Mouse (Mus musculus): Measurements from ENCODE around the gene Tcf20. TPM values are rescaled to one million over a fixed set of nuclear protein-coding genes. Genes with fewer than 3 reads are reported as not detected.

The Tcf20 gene
- polyA plus RNA-seq, 1 experiment = not detected

- 60% methylated on average over 14 of the region's 14 CpGs for WGBS
- TF ChIP-seq CTCF (IDR thresholded peaks at IDR 0.05; ENCODE audit: insufficient read depth, low read depth, low read length) = no peak
- no peak for TF ChIP-seq POLR2A (IDR thresholded peaks at IDR 0.05; ENCODE audit: insufficient read depth, low read depth, low read length)
- Histone ChIP-seq H3K4me3 (ENCODE audit: insufficient read depth, low read depth, low read length) (no peak overlapping the region), H3K4me1 (ENCODE audit: control insufficient read depth, insufficient read depth, low read length) (peaks cover 62% of the 10 kb centered on the region), H3K27ac (ENCODE audit: insufficient read depth, low read depth, low read length) (peak overlapping the region; percentile 73)
These were observed 23.3 kb downstream of the Tcf20 start for GRCm38 (mm10) chr15:82964266-82964825.

GRCm38 (mm10) chr15:82963556-82964156 lies 24.0 kb downstream of the Tcf20 start:
- peaks cover 62% of the 10 kb centered on the region for H3K4me1 ChIP-seq (ENCODE audit: control insufficient read depth, insufficient read depth, low read length)
- H3K4me3 ChIP-seq (ENCODE audit: insufficient read depth, low read depth, low read length) = peak overlapping the region; percentile 50
- H3K27ac ChIP-seq (ENCODE audit: insufficient read depth, low read depth, low read length) = no peak overlapping the region
- TF ChIP-seq CTCF (IDR thresholded peaks at IDR 0.05; ENCODE audit: insufficient read depth, low read depth, low read length) (no peak), POLR2A (IDR thresholded peaks at IDR 0.05; ENCODE audit: insufficient read depth, low read depth, low read length) (no peak)
- 20% methylated on average over 57 of the region's 82 CpGs for WGBS

GRCm38 (mm10) chr15:82963090-82963489 lies 24.6 kb downstream of the Tcf20 start:
- TF ChIP-seq CTCF (IDR thresholded peaks at IDR 0.05; ENCODE audit: insufficient read depth, low read depth, low read length) (no peak), POLR2A (IDR thresholded peaks at IDR 0.05; ENCODE audit: insufficient read depth, low read depth, low read length) (no peak)
- Histone ChIP-seq H3K27ac (ENCODE audit: insufficient read depth, low read depth, low read length) (peak overlapping the region; percentile 72), H3K4me3 (ENCODE audit: insufficient read depth, low read depth, low read length) (peak overlapping the region; percentile 82), H3K4me1 (ENCODE audit: control insufficient read depth, insufficient read depth, low read length) (peaks cover 62% of the 10 kb centered on the region)
- WGBS = 5% methylated on average over 39 of the region's 39 CpGs

- peak overlapping the region; percentile 72; the same call in 1 of the 2 replicates for H3K27ac ChIP-seq (ENCODE audit: insufficient read depth, low read depth, low read length)
- TF ChIP-seq POLR2A (IDR thresholded peaks at IDR 0.05; ENCODE audit: insufficient read depth, low read depth, low read length) (no peak), CTCF (IDR thresholded peaks at IDR 0.05; ENCODE audit: insufficient read depth, low read depth, low read length) (no peak)
- peaks cover 61% of the 10 kb centered on the region for H3K4me1 ChIP-seq (ENCODE audit: control insufficient read depth, insufficient read depth, low read length)
- peak overlapping the region; percentile 82 for H3K4me3 ChIP-seq (ENCODE audit: insufficient read depth, low read depth, low read length)
- 27% methylated on average over 4 of the region's 4 CpGs for whole genome bisulfite sequencing
These were observed 25.1 kb downstream of the Tcf20 start for GRCm38 (mm10) chr15:82962536-82962935.

- no peak for TF ChIP-seq POLR2A (IDR thresholded peaks at IDR 0.05; ENCODE audit: insufficient read depth, low read depth, low read length)
- no peak for TF ChIP-seq CTCF (IDR thresholded peaks at IDR 0.05; ENCODE audit: insufficient read depth, low read depth, low read length)
- 4% methylated on average over 26 of the region's 26 CpGs for WGBS
- peak overlapping the region; percentile 49 for H3K4me3 ChIP-seq (ENCODE audit: insufficient read depth, low read depth, low read length)
- peaks cover 76% of the 10 kb centered on the region for H3K4me1 ChIP-seq (ENCODE audit: control insufficient read depth, insufficient read depth, low read length)
- peak overlapping the region; percentile 29 for H3K27ac ChIP-seq (ENCODE audit: insufficient read depth, low read depth, low read length)
These were observed 26.7 kb downstream of the Tcf20 start for GRCm38 (mm10) chr15:82960786-82961561.

- peaks cover 81% of the 10 kb centered on the region for H3K4me1 ChIP-seq (ENCODE audit: control insufficient read depth, insufficient read depth, low read length)
- 33% methylated on average over 12 of the region's 12 CpGs for whole genome bisulfite sequencing
- peak overlapping the region; percentile 43; the same call in 1 of the 2 replicates for H3K27ac ChIP-seq (ENCODE audit: insufficient read depth, low read depth, low read length)
- no peak for TF ChIP-seq CTCF (IDR thresholded peaks at IDR 0.05; ENCODE audit: insufficient read depth, low read depth, low read length)
- 0 out of 2 replicates have a peak, but pooled peaks have one; percentile 3 for TF ChIP-seq POLR2A (IDR thresholded peaks at IDR 0.05; ENCODE audit: insufficient read depth, low read depth, low read length)
- H3K4me3 ChIP-seq (ENCODE audit: insufficient read depth, low read depth, low read length) = no peak overlapping the region
These were observed 28.5 kb downstream of the Tcf20 start for GRCm38 (mm10) chr15:82959151-82959550.

- 2% methylated on average over 16 of the region's 16 CpGs for WGBS
- TF ChIP-seq POLR2A (IDR thresholded peaks at IDR 0.05; ENCODE audit: insufficient read depth, low read depth, low read length) (0 out of 2 replicates have a peak, but pooled peaks have one; percentile 25), CTCF (IDR thresholded peaks at IDR 0.05; ENCODE audit: insufficient read depth, low read depth, low read length) (no peak)
- Histone ChIP-seq H3K4me1 (ENCODE audit: control insufficient read depth, insufficient read depth, low read length) (peaks cover 84% of the 10 kb centered on the region), H3K27ac (ENCODE audit: insufficient read depth, low read depth, low read length) (peak overlapping the region; percentile 64), H3K4me3 (ENCODE audit: insufficient read depth, low read depth, low read length) (peak overlapping the region; percentile 33)
These were observed 29.4 kb downstream of the Tcf20 start for GRCm38 (mm10) chr15:82958253-82958701.

- no peak overlapping the region for H3K4me3 ChIP-seq (ENCODE audit: insufficient read depth, low read depth, low read length)
- H3K27ac ChIP-seq (ENCODE audit: insufficient read depth, low read depth, low read length) = no peak overlapping the region
- TF ChIP-seq CTCF (IDR thresholded peaks at IDR 0.05; ENCODE audit: insufficient read depth, low read depth, low read length) (no peak), POLR2A (IDR thresholded peaks at IDR 0.05; ENCODE audit: insufficient read depth, low read depth, low read length) (no peak)
- whole genome bisulfite sequencing = 71% methylated on average over 4 of the region's 4 CpGs
- H3K4me1 ChIP-seq (ENCODE audit: control insufficient read depth, insufficient read depth, low read length) = peaks cover 89% of the 10 kb centered on the region
These were observed 31.0 kb downstream of the Tcf20 start for GRCm38 (mm10) chr15:82956721-82957120.

GRCm38 (mm10) chr15:82956310-82956709 lies 31.4 kb downstream of the Tcf20 start:
- TF ChIP-seq POLR2A (IDR thresholded peaks at IDR 0.05; ENCODE audit: insufficient read depth, low read depth, low read length) (no peak), CTCF (IDR thresholded peaks at IDR 0.05; ENCODE audit: insufficient read depth, low read depth, low read length) (no peak)
- 93% methylated on average over 3 of the region's 3 CpGs for WGBS
- Histone ChIP-seq H3K4me3 (ENCODE audit: insufficient read depth, low read depth, low read length) (no peak overlapping the region), H3K4me1 (ENCODE audit: control insufficient read depth, insufficient read depth, low read length) (peaks cover 86% of the 10 kb centered on the region), H3K27ac (ENCODE audit: insufficient read depth, low read depth, low read length) (no peak overlapping the region)

All from olfactory bulb, adult 2 months (tissue).